Mouse (Mus musculus): ENCODE results near the gene Rps27. TPM values are rescaled to one million over a fixed set of nuclear protein-coding genes. Genes with fewer than 3 reads are reported as not detected.

The Rps27 gene
- polyA plus RNA-seq, 1 experiment, result 28.1 TPM

DNA sequence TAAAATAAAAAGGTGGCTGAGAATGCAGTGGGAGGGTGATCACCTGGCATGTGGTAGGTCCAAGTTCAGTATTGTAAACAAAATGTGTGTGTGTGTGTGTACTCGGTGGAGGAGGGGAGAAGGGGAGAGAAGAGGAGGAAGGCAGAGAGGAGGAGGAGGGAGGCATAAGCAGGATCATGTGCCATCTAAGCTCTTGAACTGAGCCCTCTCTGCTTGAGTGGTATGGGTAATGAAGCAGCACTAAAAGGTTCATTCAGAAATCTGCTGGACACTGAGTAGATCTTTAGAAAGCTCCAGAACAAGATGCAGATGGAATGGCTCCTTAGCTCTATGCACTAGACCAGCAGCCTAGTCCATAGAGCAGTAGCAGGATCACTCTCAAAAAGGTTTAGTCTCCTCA is 10.6 kb downstream of the Rps27 start:
- no peak overlapping the region for H3K4me3 ChIP-seq (ENCODE audit: low read depth, low read length)
- H3K27me3 ChIP-seq (ENCODE audit: control insufficient read depth, insufficient read depth, low read length, poor library complexity, severe bottlenecking), result no peaks in the 10 kb centered on the region
- TF ChIP-seq POLR2A (IDR thresholded peaks at IDR 0.05; ENCODE audit: insufficient read depth, low read length) (no peak), CTCF (IDR thresholded peaks at IDR 0.05; ENCODE audit: low read depth, low read length) (no peak), EP300 (IDR thresholded peaks at IDR 0.05; ENCODE audit: insufficient read depth, low read depth, low read length) (no peak)
- H3K9ac ChIP-seq (ENCODE audit: low read depth, poor library complexity, severe bottlenecking), result no peak overlapping the region
- peaks cover under 1% of the 10 kb centered on the region; the same call in 1 of the 2 replicates for H3K36me3 ChIP-seq (ENCODE audit: control insufficient read depth, insufficient read depth, low read length, poor library complexity, severe bottlenecking)
- H3K9me3 ChIP-seq (replicated peaks; ENCODE audit: control insufficient read depth, insufficient read depth, low read length, poor library complexity, severe bottlenecking), result no peaks in the 10 kb centered on the region
- no peak overlapping the region for H3K27ac ChIP-seq (ENCODE audit: insufficient read depth, low read length)
- no peaks in the 10 kb centered on the region for H3K4me1 ChIP-seq (ENCODE audit: control insufficient read depth, insufficient read depth, low read length)

DNA sequence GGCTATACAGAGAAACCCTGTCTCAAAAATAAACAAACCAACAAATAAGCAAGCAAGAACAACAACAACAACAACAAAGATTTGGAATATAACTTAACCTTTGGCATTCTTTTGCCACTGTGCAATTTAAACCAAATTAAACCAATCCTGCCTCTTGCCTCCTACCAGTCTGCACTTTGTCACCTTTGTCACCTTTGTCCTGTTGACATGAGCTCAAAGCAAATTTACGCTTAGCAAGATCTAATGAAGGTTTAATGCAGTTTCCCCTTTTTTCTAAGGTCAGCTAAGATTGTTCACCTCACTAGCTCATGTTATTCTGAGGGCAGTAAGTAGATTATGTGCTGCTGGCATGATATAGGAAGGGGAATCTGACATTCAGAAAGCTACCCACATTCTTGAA is 15.9 kb downstream of the Rps27 start:
- TF ChIP-seq CTCF (IDR thresholded peaks at IDR 0.05; ENCODE audit: low read depth, low read length), result no peak
- no peak overlapping the region for H3K27ac ChIP-seq (ENCODE audit: insufficient read depth, low read length)
- H3K9me3 ChIP-seq (replicated peaks; ENCODE audit: control insufficient read depth, insufficient read depth, low read length, poor library complexity, severe bottlenecking), result no peaks in the 10 kb centered on the region
- H3K9ac ChIP-seq (ENCODE audit: low read depth, poor library complexity, severe bottlenecking), result no peak overlapping the region
- no peaks in the 10 kb centered on the region for H3K27me3 ChIP-seq (ENCODE audit: control insufficient read depth, insufficient read depth, low read length, poor library complexity, severe bottlenecking)
- no peaks in the 10 kb centered on the region for H3K4me1 ChIP-seq (ENCODE audit: control insufficient read depth, insufficient read depth, low read length)
- no peaks in the 10 kb centered on the region for H3K36me3 ChIP-seq (ENCODE audit: control insufficient read depth, insufficient read depth, low read length, poor library complexity, severe bottlenecking)
- no peak overlapping the region for H3K4me3 ChIP-seq (ENCODE audit: low read depth, low read length)

DNA sequence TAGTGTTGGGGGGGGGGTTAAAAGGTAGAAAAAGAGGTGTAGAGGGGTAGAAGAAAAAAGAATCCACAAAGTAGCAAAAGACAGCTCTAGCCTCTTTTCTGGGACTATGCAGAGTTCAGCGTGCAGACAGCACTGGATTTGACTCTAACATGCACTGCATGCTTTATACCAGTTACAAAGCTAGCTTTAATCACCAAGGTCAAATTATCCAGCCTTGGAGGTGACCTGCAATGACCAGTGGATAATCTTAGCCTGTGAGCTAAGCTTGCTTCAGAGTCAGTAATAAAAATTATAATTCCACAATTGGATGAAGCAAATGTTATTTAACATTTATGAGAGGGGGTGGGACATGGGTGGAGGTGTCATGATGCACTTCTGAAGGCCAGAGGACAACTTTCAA is 17.8 kb downstream of the Rps27 start:
- TF ChIP-seq CTCF (IDR thresholded peaks at IDR 0.05; ENCODE audit: low read depth, low read length), result no peak
- no peak for TF ChIP-seq EP300 (IDR thresholded peaks at IDR 0.05; ENCODE audit: insufficient read depth, low read depth, low read length)
- TF ChIP-seq POLR2A (IDR thresholded peaks at IDR 0.05; ENCODE audit: insufficient read depth, low read length), result no peak
- Histone ChIP-seq H3K4me3 (ENCODE audit: low read depth, low read length) (no peak overlapping the region), H3K9me3 (replicated peaks; ENCODE audit: control insufficient read depth, insufficient read depth, low read length, poor library complexity, severe bottlenecking) (no peaks in the 10 kb centered on the region), H3K27ac (ENCODE audit: insufficient read depth, low read length) (no peak overlapping the region), H3K27me3 (ENCODE audit: control insufficient read depth, insufficient read depth, low read length, poor library complexity, severe bottlenecking) (no peaks in the 10 kb centered on the region), H3K36me3 (ENCODE audit: control insufficient read depth, insufficient read depth, low read length, poor library complexity, severe bottlenecking) (no peaks in the 10 kb centered on the region), H3K9ac (ENCODE audit: low read depth, poor library complexity, severe bottlenecking) (no peak overlapping the region), H3K4me1 (ENCODE audit: control insufficient read depth, insufficient read depth, low read length) (no peaks in the 10 kb centered on the region)

DNA sequence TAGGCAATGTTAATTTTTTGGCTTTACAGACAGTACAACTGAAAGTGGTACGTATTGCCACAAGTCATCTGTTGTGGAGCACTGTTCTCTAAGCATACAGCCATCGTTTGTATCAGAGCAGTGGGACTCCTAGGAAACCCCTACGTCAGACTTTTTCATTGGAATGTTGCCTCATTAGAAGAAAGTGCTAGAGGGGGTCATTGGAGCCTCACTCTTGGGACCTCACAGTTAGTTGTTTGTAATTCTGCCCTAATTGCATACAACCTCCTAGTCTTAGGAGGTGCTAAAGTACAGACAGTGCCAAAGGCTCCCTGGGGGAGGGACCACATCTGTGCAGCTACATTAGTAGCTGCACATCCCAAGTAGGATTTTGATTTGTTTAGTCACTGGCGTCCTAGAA is 18.7 kb downstream of the Rps27 start:
- H3K27ac ChIP-seq (ENCODE audit: insufficient read depth, low read length), result no peak overlapping the region
- no peaks in the 10 kb centered on the region for H3K4me1 ChIP-seq (ENCODE audit: control insufficient read depth, insufficient read depth, low read length)
- TF ChIP-seq POLR2A (IDR thresholded peaks at IDR 0.05; ENCODE audit: insufficient read depth, low read length) (no peak), EP300 (IDR thresholded peaks at IDR 0.05; ENCODE audit: insufficient read depth, low read depth, low read length) (no peak), CTCF (IDR thresholded peaks at IDR 0.05; ENCODE audit: low read depth, low read length) (no peak)
- no peaks in the 10 kb centered on the region for H3K27me3 ChIP-seq (ENCODE audit: control insufficient read depth, insufficient read depth, low read length, poor library complexity, severe bottlenecking)
- H3K4me3 ChIP-seq (ENCODE audit: low read depth, low read length), result no peak overlapping the region
- H3K9ac ChIP-seq (ENCODE audit: low read depth, poor library complexity, severe bottlenecking), result no peak overlapping the region
- H3K9me3 ChIP-seq (replicated peaks; ENCODE audit: control insufficient read depth, insufficient read depth, low read length, poor library complexity, severe bottlenecking), result no peaks in the 10 kb centered on the region
- no peaks in the 10 kb centered on the region for H3K36me3 ChIP-seq (ENCODE audit: control insufficient read depth, insufficient read depth, low read length, poor library complexity, severe bottlenecking)

DNA sequence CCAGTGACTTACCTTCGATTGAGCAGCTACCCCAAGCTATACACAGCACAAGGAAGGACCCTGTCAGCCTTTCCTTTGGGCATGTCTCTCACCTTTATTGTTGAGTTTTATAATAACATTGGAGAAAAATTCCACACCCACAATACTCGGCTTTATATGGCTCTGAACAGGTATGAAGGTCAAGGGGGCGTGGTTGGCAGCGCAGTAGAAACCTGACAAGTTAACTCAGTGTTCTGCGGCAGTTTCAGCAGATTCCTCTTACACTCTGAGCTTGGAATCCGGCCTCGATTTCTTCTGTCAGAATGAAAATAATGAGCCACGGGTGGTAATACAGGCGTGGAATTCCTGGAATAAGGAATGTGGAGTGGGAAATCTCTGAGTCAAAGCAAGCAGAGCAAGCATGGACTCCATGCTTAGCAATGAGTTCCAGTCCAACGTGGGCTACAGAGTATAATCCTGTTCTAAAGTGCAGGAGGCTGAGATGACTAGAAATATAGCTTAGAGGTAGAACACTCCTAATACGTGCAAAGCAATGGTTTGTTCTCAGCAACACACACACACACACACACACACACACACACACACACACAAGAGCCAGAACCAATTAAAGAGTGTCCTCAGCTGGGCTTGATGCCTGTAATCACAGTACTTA is 22.5 kb downstream of the Rps27 start:
- Histone ChIP-seq H3K9me3 (replicated peaks; ENCODE audit: control insufficient read depth, insufficient read depth, low read length, poor library complexity, severe bottlenecking) (no peaks in the 10 kb centered on the region), H3K36me3 (ENCODE audit: control insufficient read depth, insufficient read depth, low read length, poor library complexity, severe bottlenecking) (no peaks in the 10 kb centered on the region), H3K9ac (ENCODE audit: low read depth, poor library complexity, severe bottlenecking) (no peak overlapping the region), H3K27me3 (ENCODE audit: control insufficient read depth, insufficient read depth, low read length, poor library complexity, severe bottlenecking) (no peaks in the 10 kb centered on the region), H3K4me1 (ENCODE audit: control insufficient read depth, insufficient read depth, low read length) (no peaks in the 10 kb centered on the region), H3K4me3 (ENCODE audit: low read depth, low read length) (no peak overlapping the region), H3K27ac (ENCODE audit: insufficient read depth, low read length) (no peak overlapping the region)
- TF ChIP-seq CTCF (IDR thresholded peaks at IDR 0.05; ENCODE audit: low read depth, low read length) (no peak), EP300 (IDR thresholded peaks at IDR 0.05; ENCODE audit: insufficient read depth, low read depth, low read length) (no peak), POLR2A (IDR thresholded peaks at IDR 0.05; ENCODE audit: insufficient read depth, low read length) (no peak)

DNA sequence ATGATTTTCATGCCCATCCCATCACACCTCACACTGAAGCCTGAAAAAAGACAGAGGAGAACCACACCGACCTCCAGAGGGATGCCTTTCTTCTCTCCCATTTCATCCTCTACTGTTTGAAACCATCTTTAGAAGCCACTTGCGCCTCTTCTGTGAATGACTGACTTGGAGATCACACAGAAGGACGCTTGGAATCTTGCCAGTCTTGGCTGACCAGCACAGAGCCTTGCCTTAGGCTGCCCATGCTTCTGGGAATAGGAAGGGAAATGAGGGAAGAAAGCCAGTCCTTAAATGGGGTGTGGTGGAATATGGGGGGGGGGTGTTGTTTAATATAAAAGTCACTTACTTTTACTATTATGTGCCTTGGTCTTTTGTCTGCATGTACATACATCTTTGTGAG is 29.9 kb downstream of the Rps27 start:
- H3K4me1 ChIP-seq (ENCODE audit: control insufficient read depth, insufficient read depth, low read length), result no peaks in the 10 kb centered on the region
- H3K27me3 ChIP-seq (ENCODE audit: control insufficient read depth, insufficient read depth, low read length, poor library complexity, severe bottlenecking), result no peaks in the 10 kb centered on the region
- H3K9me3 ChIP-seq (replicated peaks; ENCODE audit: control insufficient read depth, insufficient read depth, low read length, poor library complexity, severe bottlenecking), result no peaks in the 10 kb centered on the region
- TF ChIP-seq POLR2A (IDR thresholded peaks at IDR 0.05; ENCODE audit: insufficient read depth, low read length) (no peak), CTCF (IDR thresholded peaks at IDR 0.05; ENCODE audit: low read depth, low read length) (no peak), EP300 (IDR thresholded peaks at IDR 0.05; ENCODE audit: insufficient read depth, low read depth, low read length) (no peak)
- H3K27ac ChIP-seq (ENCODE audit: insufficient read depth, low read length), result no peak overlapping the region
- H3K9ac ChIP-seq (ENCODE audit: low read depth, poor library complexity, severe bottlenecking), result no peak overlapping the region
- no peaks in the 10 kb centered on the region for H3K36me3 ChIP-seq (ENCODE audit: control insufficient read depth, insufficient read depth, low read length, poor library complexity, severe bottlenecking)
- H3K4me3 ChIP-seq (ENCODE audit: low read depth, low read length), result no peak overlapping the region
